Mouse (Mus musculus) kidney, embryonic 15.5 days (tissue): ENCODE measurements around the gene Ccdc89. TPM values are rescaled to one million over a fixed set of nuclear protein-coding genes. Genes with fewer than 3 reads are reported as not detected.

ENCODE experiments used
- ATAC-seq: fragments of 200-750 bp; cut with Nextera tagmentation; replicated peaks from 2 replicates; pipeline ENCODE4 v1.8.0; 2017; ENCODE audit warnings: moderate TSS enrichment; ENCODE audit not compliant: low FRiP score
- H3K27ac ChIP-seq: fragments of 300-500 bp; sonication (generic); 2 replicates; pipeline ENCODE4 v1.5.1; 2015; ENCODE audit warnings: mild to moderate bottlenecking, inconsistent platforms
- H3K27me3 ChIP-seq: fragments of 300-500 bp; sonication (generic); 2 replicates; pipeline ENCODE4 v1.6.1; 2015; ENCODE audit warnings: inconsistent platforms
- H3K36me3 ChIP-seq: fragments of 300-500 bp; sonication (generic); 2 replicates; pipeline ENCODE4 v1.6.1; 2015; ENCODE audit warnings: inconsistent platforms
- H3K4me1 ChIP-seq: fragments of 300-500 bp; sonication (generic); 2 replicates; pipeline ENCODE4 v1.6.1; 2015; ENCODE audit warnings: inconsistent platforms
- H3K4me2 ChIP-seq: fragments of 300-500 bp; sonication (generic); 2 replicates; pipeline ENCODE4 v1.6.1; 2015; ENCODE audit warnings: moderate library complexity, mild to moderate bottlenecking, inconsistent platforms
- H3K4me3 ChIP-seq: fragments of 300-500 bp; sonication (generic); replicated peaks from 2 replicates; pipeline ENCODE4 v1.5.1; 2015; ENCODE audit warnings: mild to moderate bottlenecking, inconsistent platforms
- H3K9ac ChIP-seq: fragments of 300-500 bp; sonication (generic); 2 replicates; pipeline ENCODE4 v1.6.1; 2015; ENCODE audit warnings: mild to moderate bottlenecking, inconsistent platforms
- H3K9me3 ChIP-seq: fragments of 300-500 bp; sonication (generic); replicated peaks from 2 replicates; pipeline ENCODE4 v1.6.1; 2016; ENCODE audit warnings: inconsistent platforms
- WGBS: fragments of 180-500 bp; shearing (Covaris S2); methylation state at CpG from one replicate; pipeline ENCODE4 v1.1.7; 2015; ENCODE audit warnings: mixed read lengths; 5-methylcytosine and 5-hydroxymethylcytosine counted together
- polyA plus RNA-seq: library from polyadenylated mRNA; unstranded; fragments of >200 nt; fragmentation: Nextera tagmentation; extraction: Ambion mirVana; gene quantifications from 2 replicates; pipeline ENCODE4 v1.2.1, GENCODE M21; 2015

Ccdc89 gene
- polyA plus RNA-seq, 1 experiment from 2014 or later: 1.7 TPM

GRCm38 (mm10) chr7:90442518-90443080 lies 16.2 kb downstream of the Ccdc89 start, which contains the start of gene Crebzf:
TSS of gene Crebzf (plus strand) at chr7:90442729.
- Histone ChIP-seq H3K27me3 (no peaks in the 10 kb centered on the region), H3K9me3 (no peaks in the 10 kb centered on the region), H3K4me3 (peak within 1 kb of the TSS; percentile 84), H3K36me3 (peaks cover 5% of the 10 kb centered on the region), H3K4me2 (peak within 1 kb of the TSS; percentile 60), H3K27ac (peak within 1 kb of the TSS; percentile 99), H3K9ac (peak within 1 kb of the TSS; percentile 99), H3K4me1 (0 out of 2 replicates have a peak, but pooled peaks cover 2% of the 10 kb centered on the region)
- under 1% methylated on average over 54 of the region's 54 CpGs for WGBS
- peak; percentile 96 for ATAC-seq

GRCm38 (mm10) chr7:90443101-90444091 lies 17.0 kb downstream of the Ccdc89 start:
- peak; percentile 77 for ATAC-seq
- Histone ChIP-seq H3K4me2 (peak overlapping the region; percentile 60), H3K27me3 (no peaks in the 10 kb centered on the region), H3K4me3 (peak overlapping the region; percentile 84), H3K36me3 (peaks cover 7% of the 10 kb centered on the region), H3K9me3 (no peaks in the 10 kb centered on the region), H3K27ac (peak overlapping the region; percentile 99), H3K9ac (peak overlapping the region; percentile 99), H3K4me1 (0 out of 2 replicates have a peak, but pooled peaks cover 2% of the 10 kb centered on the region)
- WGBS: under 1% methylated on average over 122 of the region's 123 CpGs

- no peaks in the 10 kb centered on the region for H3K27me3 ChIP-seq
Measured at GRCm38 (mm10) chr7:90444206-90444605, 17.8 kb downstream of the Ccdc89 start.

GRCm38 (mm10) chr7:90456149-90456844 lies 29.9 kb downstream of the Ccdc89 start:
- ATAC-seq: no peak
- Histone ChIP-seq H3K9me3 (no peaks in the 10 kb centered on the region), H3K4me3 (peak overlapping the region; percentile 85), H3K27ac (peak overlapping the region; percentile 96), H3K36me3 (peaks cover 30% of the 10 kb centered on the region), H3K27me3 (no peaks in the 10 kb centered on the region), H3K4me2 (peak overlapping the region; percentile 76), H3K4me1 (peaks cover 18% of the 10 kb centered on the region), H3K9ac (peak overlapping the region; percentile 83)
- WGBS: 17% methylated on average over 7 of the region's 7 CpGs

More at GRCm38 (mm10) chr7:90444206-90444605, 17.8 kb downstream of the Ccdc89 start:
- Histone ChIP-seq H3K4me1 (0 out of 2 replicates have a peak, but pooled peaks cover 2% of the 10 kb centered on the region), H3K4me2 (peak overlapping the region; percentile 60), H3K9ac (peak overlapping the region; percentile 99), H3K4me3 (peak overlapping the region; percentile 84), H3K9me3 (no peaks in the 10 kb centered on the region), H3K36me3 (peaks cover 10% of the 10 kb centered on the region), H3K27ac (no peak overlapping the region)
- WGBS: under 1% methylated on average over 6 of the region's 6 CpGs
- ATAC-seq: no peak

- Histone ChIP-seq H3K4me2 (peak within 1 kb of the TSS; percentile 76), H3K27me3 (no peaks in the 10 kb centered on the region), H3K36me3 (peaks cover 23% of the 10 kb centered on the region), H3K4me3 (peak within 1 kb of the TSS; percentile 85), H3K27ac (peak within 1 kb of the TSS; percentile 96), H3K9ac (peak within 1 kb of the TSS; percentile 83), H3K9me3 (no peaks in the 10 kb centered on the region), H3K4me1 (peaks cover 18% of the 10 kb centered on the region)
- peak; percentile 98 for ATAC-seq
- WGBS: under 1% methylated on average over 41 of the region's 41 CpGs
Measured at GRCm38 (mm10) chr7:90456845-90457468, 30.6 kb downstream of the Ccdc89 start, which contains the start of gene Tmem126a. TSS of gene Tmem126a (minus strand) at chr7:90457229.

- Histone ChIP-seq H3K9me3 (no peaks in the 10 kb centered on the region), H3K27me3 (no peaks in the 10 kb centered on the region), H3K4me3 (peak overlapping the region; percentile 85), H3K4me2 (peak overlapping the region; percentile 76), H3K27ac (peak overlapping the region; percentile 96), H3K36me3 (peaks cover 18% of the 10 kb centered on the region), H3K4me1 (peaks cover 18% of the 10 kb centered on the region), H3K9ac (peak overlapping the region; percentile 83)
- 12% methylated on average over 10 of the region's 10 CpGs for WGBS
- ATAC-seq: peak; percentile 52
Measured at GRCm38 (mm10) chr7:90457517-90457916, 31.1 kb downstream of the Ccdc89 start.

- H3K9ac ChIP-seq: no peak overlapping the region
- no peaks in the 10 kb centered on the region for H3K27me3 ChIP-seq
- no peak overlapping the region for H3K27ac ChIP-seq
- no peaks in the 10 kb centered on the region for H3K9me3 ChIP-seq
- H3K36me3 ChIP-seq: no peaks in the 10 kb centered on the region
- H3K4me2 ChIP-seq: no peak overlapping the region
- ATAC-seq: no peak
- peaks cover 18% of the 10 kb centered on the region for H3K4me1 ChIP-seq
- no peak overlapping the region for H3K4me3 ChIP-seq
- 51% methylated on average over 10 of the region's 10 CpGs for WGBS
Measured at GRCm38 (mm10) chr7:90460330-90460729, 34.0 kb downstream of the Ccdc89 start.

GRCm38 (mm10) chr7:90460930-90461329 lies 34.6 kb downstream of the Ccdc89 start:
- H3K27me3 ChIP-seq: no peaks in the 10 kb centered on the region
- H3K9ac ChIP-seq: no peak overlapping the region
- no peak for ATAC-seq
- no peaks in the 10 kb centered on the region for H3K9me3 ChIP-seq
- no peak overlapping the region for H3K4me3 ChIP-seq
- H3K4me2 ChIP-seq: no peak overlapping the region; the same call in 1 of the 2 replicates
- peaks cover 14% of the 10 kb centered on the region for H3K4me1 ChIP-seq
- WGBS: 21% methylated on average over 14 of the region's 14 CpGs
- H3K27ac ChIP-seq: no peak overlapping the region
- H3K36me3 ChIP-seq: no peaks in the 10 kb centered on the region

- no peak overlapping the region for H3K9ac ChIP-seq
- H3K9me3 ChIP-seq: no peaks in the 10 kb centered on the region
- H3K4me2 ChIP-seq: no peak overlapping the region
- no peaks in the 10 kb centered on the region for H3K27me3 ChIP-seq
- H3K4me1 ChIP-seq: peaks cover 9% of the 10 kb centered on the region
- peaks cover 1% of the 10 kb centered on the region; the same call in 1 of the 2 replicates for H3K36me3 ChIP-seq
- no peak overlapping the region for H3K4me3 ChIP-seq
- H3K27ac ChIP-seq: no peak overlapping the region
- WGBS: 89% methylated on average over 5 of the region's 5 CpGs
- no peak for ATAC-seq
Measured at GRCm38 (mm10) chr7:90461441-90461840, 35.1 kb downstream of the Ccdc89 start.

- 75% methylated on average over 2 of the region's 2 CpGs for WGBS
Measured at GRCm38 (mm10) chr7:90473511-90473910, 47.1 kb downstream of the Ccdc89 start.

GRCm38 (mm10) chr7:90475793-90476312 lies 49.5 kb downstream of the Ccdc89 start, which contains the start of gene Tmem126b:
TSS of gene Tmem126b (minus strand) at chr7:90476001.
- ATAC-seq: peak; percentile 100
- Histone ChIP-seq H3K9me3 (no peaks in the 10 kb centered on the region), H3K4me3 (peak within 1 kb of the TSS; percentile 70), H3K4me1 (peaks cover 12% of the 10 kb centered on the region), H3K9ac (peak within 1 kb of the TSS; percentile 64), H3K4me2 (peak within 1 kb of the TSS; percentile 94), H3K27ac (peak within 1 kb of the TSS; percentile 66), H3K36me3 (peaks cover 4% of the 10 kb centered on the region; the same call in 1 of the 2 replicates), H3K27me3 (peaks cover 10% of the 10 kb centered on the region)
- 0% methylated on average over 36 of the region's 36 CpGs for WGBS

More at GRCm38 (mm10) chr7:90473511-90473910, 47.1 kb downstream of the Ccdc89 start:
- H3K27me3 ChIP-seq: peaks cover 7% of the 10 kb centered on the region
- no peak overlapping the region for H3K27ac ChIP-seq
- no peak overlapping the region for H3K4me3 ChIP-seq
- peaks cover 12% of the 10 kb centered on the region for H3K4me1 ChIP-seq
- no peak overlapping the region for H3K9ac ChIP-seq
- no peak overlapping the region for H3K4me2 ChIP-seq
- H3K9me3 ChIP-seq: no peaks in the 10 kb centered on the region
- H3K36me3 ChIP-seq: peaks cover 20% of the 10 kb centered on the region
- no peak for ATAC-seq
